Mouse (Mus musculus) thymus, postnatal 25 days (tissue): ENCODE measurements around the gene Rps3a1.
"Not testable (repeated sequence)": the region's sequence is repeated elsewhere in the genome, so short reads cannot be mapped to it uniquely, and the experiment has no call there.

Experiments
- DNase-seq: peaks from one replicate; pipeline ENCODE4 v3.0.0; 2022

The Rps3a1 gene

GRCm38 (mm10) chr3:86114659-86115338 lies 27.7 kb downstream of the Rps3a1 start:
- DNase-seq, result no peak

- DNase-seq, result no peak
Observed at GRCm38 (mm10) chr3:86112766-86113165, 29.7 kb downstream of the Rps3a1 start.

GRCm38 (mm10) chr3:86110077-86110476 lies 32.4 kb downstream of the Rps3a1 start:
- DNase-seq, result peak; percentile 16

DNA sequence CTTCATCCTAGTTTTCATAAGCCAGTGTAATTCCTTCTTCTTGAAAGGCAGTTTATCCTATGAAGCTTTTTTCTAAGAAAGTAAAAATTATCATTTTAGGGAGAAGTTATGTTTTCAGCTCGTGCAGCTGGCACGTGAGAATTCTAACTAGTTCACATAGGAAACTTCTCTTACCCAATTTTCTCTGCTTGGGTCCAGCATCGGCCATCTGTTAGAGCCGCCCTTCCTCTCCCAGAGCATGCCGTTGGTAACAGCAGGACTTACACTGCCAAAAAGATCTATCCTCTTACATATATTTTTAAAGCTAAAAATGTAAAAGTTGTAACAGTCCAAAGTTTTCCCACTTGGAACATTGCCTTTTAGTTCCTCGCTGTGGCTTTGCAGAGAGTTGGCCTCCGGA lies 33.4 kb downstream of the Rps3a1 start:
- DNase-seq, result no peak

DNA sequence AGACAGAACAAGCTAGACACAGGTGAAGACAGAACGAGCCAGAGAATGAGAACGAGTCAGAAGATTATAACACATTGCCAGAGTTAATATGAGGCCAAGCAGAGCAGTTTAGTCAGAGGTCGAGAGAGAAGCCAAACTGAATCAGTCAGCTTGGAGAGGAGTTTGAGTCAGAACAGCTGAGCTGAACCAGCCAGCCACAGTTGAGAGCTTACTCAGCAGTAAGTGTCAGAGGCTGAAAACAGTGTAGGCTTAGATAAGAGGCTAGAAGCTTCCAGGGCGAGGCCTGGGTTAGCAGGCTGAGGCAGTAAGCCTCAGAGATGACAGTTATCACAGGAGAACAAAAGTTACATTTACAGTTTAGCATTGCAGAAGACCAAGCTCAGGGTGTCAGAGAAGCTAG lies 33.9 kb downstream of the Rps3a1 start:
- DNase-seq, result no peak

- DNase-seq, result no peak
Observed at GRCm38 (mm10) chr3:86107637-86108539, 34.6 kb downstream of the Rps3a1 start.

- no peak for DNase-seq
Observed at GRCm38 (mm10) chr3:86106086-86106632, 36.3 kb downstream of the Rps3a1 start.

DNA sequence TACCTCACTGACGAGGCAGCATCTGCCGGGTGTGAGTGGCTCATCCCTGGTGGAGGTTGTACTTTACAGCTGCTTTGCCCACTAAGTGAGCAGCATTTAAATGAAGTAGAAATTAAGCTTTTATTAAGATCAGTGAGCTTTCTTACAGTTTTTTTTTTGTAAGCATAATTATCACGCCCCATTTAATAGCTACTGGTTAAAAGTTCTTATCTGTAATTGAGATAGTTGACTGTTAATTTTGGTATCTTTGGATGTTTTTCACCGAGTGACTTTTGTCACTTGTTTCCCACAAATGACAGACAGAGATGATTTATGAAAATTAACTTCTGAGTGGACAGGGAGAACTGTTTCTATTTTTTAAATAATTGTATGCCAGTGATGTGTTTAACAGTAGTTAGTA lies 37.6 kb downstream of the Rps3a1 start:
- DNase-seq, result no peak

DNA sequence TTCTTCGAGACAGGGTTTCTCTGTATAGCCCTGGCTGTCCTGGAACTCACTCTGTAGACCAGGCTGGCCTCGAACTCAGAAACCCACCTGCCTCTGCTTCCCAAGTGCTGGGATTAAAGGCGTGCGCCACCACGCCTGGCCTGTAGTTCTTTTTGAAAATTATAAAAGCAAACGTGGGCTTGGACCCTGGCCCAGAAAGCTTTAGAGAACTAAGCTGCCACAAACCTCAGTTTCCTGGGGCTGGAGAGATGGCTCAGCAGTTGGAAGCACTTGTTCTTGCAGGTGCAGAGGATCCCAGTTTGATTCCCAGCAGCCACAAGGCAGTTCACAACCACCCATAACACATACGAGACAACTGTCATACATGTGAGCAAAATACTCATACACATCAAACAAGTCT lies 38.1 kb downstream of the Rps3a1 start:
- DNase-seq, result not testable (repeated sequence)

- DNase-seq, result no peak
Observed at GRCm38 (mm10) chr3:86103449-86104291, 38.8 kb downstream of the Rps3a1 start.

DNA sequence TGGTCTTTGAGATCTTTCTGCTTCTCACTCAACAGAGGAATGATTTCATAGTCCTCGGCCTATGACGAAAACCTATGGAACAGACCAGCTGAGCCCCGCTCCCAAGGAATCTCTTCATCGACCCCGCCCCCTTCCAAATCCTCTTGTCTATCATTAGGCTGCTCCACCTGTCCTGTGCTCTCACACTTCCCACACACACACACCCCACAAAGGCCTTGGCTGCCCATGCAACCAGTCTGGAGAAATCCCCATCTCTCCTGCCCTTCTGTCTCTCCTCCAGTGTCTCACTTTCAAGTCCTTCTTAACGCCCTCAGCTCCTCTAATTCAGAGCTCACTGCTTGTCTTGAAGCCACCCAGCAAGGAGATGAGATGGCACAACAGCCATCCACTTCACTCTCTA lies 40.5 kb downstream of the Rps3a1 start:
- no peak for DNase-seq

GRCm38 (mm10) chr3:86093907-86094306 lies 48.6 kb downstream of the Rps3a1 start:
- DNase-seq, result no peak

DNA sequence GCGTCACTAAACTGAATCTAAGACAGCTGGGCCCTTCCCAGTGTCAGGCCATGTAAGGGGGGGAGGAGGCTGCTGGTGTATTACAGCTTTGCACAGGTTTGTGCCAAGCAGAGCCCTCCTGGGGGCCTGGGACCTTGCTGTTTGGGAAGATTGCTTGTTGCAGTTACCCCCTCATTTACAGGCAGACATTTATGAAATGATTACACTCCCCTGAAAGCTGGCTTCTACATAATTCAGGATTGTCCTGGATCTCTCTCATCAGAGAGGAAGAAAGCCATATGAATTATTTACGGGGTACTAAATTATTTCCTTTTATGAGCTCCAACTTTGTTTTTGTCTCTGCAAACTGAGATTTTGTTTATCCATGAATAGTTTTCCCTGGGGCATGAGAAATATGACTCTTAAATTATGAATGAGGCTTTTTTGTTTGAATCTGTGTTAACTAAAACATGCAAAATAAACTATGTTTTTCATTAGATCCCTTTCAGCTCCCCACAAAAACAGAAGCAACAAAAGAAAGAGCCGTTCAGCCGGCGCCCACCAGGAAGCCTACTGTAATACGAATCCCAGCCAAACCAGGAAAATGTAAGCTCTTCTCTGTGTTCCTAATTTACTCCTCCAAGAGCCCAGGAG lies 49.2 kb downstream of the Rps3a1 start:
- DNase-seq, result no peak
